Mouse (Mus musculus) left cerebral cortex, adult 11 months (tissue): ENCODE results near the gene Ntf3.
A peak's percentile ranks its signal among the peaks of the same experiment; 100 is the strongest.

Source experiments
- DNase-seq: peaks from one replicate; pipeline ENCODE4 v3.0.0; 2022; ENCODE audit warnings: low spot score

The Ntf3 gene

DNA sequence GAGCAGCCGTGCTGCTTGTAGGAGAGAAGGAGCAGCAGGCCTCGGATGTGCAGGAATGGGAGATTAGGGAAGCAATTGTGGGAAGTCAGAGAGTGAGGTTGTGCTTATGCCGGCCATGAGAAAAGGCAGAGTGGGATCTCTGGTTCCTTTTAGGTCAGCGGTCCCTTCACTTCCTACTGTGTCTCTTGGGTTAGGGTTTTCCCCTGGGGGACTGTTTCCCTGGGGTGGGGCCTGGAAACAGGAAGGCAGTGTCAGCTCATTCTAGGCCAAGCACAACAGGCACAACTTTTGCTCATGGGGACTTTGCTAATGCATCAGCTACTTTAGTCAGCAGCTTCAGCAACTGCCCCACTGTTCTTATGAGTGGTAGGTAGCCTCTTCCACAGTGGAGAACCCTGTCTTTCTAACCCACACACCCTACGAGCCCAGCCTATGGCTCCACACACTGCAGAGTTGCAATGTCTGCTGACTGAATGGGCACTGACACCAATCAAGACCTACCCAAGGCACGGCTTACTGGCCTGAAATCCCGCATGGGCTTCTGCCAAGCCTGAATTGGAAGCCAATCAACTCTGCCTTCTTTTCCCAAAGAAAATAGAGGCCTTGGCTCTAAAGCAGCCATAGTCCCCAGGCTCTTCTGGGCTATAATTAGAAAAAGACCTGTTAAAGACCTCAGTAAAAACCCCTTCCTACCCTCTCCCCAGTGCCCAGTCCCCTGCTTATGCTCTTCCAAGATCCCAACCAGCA is 60.5 kb downstream of the Ntf3 start:
- peak; percentile 3 for DNase-seq

- no peak for DNase-seq
These were observed 61.5 kb downstream of the Ntf3 start for GRCm38 (mm10) chr6:126105083-126105740.

GRCm38 (mm10) chr6:126102571-126102970 is 64.1 kb downstream of the Ntf3 start:
- no peak for DNase-seq

DNA sequence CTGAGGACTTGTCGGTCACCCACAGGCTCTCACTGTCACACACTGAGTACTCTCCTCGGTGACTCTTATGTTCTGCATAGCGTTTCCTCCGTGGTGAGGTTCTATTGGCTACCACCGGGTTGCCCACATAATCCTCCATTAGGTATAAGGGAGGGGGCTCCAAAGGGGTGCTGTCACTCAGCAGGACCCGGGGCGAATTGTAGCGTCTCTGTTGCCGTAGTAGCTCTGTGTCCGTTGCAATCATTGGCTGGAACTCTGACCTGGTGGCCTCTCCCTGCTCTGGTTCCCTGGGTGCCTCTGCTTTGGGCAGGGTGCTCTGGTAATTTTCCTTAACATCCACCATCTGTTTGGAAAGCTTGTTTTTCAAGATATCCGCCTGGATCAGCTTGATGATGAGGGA is 64.7 kb downstream of the Ntf3 start:
- DNase-seq = no peak

DNA sequence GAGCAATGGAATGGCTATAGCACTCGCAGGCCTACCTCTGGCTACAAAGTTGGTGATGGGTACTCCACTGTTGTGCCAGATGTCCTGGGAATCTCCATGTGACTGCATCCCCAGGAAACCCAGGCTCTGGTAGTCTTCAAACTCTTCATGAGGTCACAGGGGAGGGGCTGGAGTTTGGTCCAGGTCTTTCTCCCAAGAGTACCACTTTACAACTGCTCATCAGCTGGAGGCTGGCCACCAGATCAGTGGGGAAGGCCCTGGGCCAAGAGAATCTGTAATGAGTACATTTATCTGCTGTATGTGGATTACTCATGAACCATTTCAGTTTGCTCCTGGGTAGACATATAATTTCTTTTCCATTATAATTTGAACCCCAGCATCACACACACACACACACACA is 66.1 kb downstream of the Ntf3 start:
- DNase-seq = no peak

DNA sequence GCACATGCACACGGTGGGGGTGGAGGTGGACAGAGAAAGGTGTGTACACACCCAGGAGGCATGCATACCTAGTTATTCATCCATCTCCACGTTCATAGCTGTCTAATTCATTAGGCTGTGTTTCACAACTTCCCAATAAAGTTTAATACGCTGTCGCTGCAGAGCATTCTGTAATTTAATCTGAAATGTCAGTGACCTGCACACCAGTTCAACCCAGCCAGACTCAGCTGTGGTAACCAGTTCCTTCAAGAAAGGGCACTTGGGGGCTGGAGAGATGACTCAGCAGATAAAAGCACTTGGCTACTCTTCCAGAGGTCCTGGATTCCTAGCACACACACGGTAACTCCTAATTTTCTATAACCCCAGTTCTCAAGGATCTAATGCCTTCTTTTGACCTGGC is 69.2 kb downstream of the Ntf3 start:
- no peak for DNase-seq

- DNase-seq = peak; percentile 14
These were observed 70.6 kb downstream of the Ntf3 start for GRCm38 (mm10) chr6:126096085-126096484.

DNA sequence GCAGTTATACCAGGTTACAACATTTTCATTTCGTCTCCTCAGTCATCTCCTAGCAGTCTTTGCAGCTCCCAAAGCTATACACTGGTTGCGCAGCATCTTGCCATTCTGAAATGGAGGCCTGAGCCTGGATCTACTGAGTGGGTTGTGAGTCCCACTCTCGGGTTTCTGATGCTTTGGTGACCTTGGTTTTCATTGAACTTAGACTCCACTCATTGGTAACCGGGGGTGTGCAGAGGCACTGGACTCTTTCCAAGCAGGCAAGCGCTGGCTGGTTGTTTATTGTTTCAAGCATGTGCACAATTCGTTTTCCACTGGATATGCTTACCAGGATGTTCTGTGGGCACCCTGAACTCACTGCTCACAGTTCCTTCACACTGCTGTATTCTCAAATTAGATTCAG is 71.7 kb downstream of the Ntf3 start:
- no peak for DNase-seq

GRCm38 (mm10) chr6:126092026-126092425 is 74.7 kb downstream of the Ntf3 start:
- no peak for DNase-seq

DNA sequence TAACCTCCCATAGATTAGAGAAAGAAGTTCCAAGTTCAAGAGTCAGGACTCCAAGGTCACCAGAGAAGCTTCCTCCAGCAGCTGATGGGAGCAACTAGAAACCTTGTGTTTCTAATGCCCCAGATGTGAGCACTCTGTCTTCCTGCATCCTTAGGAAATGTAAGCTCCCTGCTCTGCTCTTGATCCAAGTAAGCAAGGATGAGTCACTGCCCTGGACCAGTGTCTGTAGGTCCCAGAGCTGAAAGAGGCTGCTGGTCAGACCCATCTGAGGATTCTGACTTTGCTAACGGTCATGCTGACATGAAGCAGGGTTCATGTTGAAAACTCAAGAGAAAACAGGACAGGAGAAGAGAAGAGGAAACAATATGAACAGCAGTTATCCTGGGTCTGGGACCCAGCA is 76.6 kb downstream of the Ntf3 start:
- no peak for DNase-seq

DNA sequence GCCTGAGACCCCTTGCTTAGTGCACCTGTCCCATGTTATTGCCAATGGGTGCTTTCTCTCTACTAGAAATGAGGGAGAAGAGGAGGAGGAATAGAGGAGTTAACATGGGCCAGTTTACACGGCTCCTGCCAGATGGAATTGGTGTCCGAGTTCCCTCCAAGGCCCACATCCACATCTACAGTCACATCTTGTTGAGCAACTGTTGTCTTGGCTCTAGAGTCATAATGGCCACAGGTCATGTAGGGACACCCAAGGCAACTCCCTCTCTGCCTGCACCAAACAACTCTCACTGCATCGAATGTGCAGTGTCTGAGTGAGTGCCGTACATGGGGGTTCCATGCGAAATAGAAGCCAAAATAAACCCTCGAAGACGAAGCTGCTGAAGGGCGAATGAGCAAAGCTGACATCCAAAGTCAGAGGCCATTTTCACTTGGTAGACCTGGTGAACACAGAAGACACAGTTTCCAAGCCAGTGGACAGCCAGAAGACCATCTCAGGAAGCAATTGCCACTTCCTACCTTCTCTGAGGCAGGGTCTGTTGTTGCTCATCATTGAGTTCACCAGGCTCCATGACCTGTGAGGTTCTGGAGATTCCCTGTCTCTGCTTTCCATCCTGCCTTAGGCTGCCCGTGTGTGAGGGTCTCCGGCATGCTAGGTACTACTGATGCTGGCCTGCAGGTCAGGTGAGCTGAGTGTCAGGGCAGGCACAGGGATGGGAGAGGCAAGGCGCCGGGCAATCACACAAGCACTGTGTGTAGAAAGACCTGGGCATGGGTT is 78.0 kb downstream of the Ntf3 start:
- DNase-seq = no peak

DNA sequence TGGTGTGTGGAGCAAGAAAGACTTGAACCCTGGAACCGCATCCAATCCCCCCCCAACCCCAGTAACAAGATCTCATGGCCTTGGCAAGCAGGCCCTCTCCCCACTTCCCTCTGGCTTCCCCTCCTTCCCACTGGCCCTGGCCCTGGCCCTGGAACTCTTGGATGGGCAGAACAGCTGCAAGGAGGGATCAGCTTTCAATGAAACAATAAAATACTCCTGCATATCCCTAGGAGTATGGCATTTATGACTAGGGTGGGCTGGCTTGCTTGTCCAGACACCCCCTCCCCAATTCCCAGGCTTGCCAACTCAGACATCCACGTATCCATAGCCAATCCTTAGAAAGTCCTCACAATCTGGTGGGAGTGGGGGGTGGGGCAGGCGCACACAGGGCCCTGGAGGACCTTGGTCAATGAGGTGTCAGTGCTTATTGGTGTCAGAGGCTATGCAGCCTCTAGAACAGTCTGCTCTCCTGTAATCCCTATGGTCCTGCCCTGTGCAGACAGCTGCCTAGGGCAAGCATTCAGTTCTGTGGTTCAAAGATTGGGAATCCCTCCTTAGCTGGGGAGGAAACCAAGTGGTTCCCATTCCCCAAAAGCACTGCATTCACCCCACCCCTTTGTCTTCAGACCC is 80.3 kb downstream of the Ntf3 start:
- DNase-seq = no peak

DNA sequence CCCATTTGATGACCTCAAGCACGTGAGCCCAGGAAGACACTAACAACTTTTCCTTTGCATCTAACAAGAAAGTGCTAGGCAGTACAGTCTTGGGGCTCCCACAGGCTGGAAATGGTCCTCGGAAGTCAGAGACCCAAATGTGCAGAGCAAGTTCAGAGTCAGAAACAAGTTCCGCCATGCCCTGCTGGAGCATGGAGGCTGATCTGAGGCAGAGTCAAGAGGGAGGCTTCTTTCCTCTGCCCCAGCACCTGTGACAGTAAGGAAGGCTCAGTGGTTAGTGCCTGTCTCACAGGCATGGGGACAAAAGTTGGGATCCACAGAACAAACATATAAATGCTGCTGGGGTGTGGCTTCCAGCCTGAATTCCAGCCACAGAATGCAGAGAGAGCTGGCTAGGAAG is 86.2 kb downstream of the Ntf3 start:
- DNase-seq = no peak

DNA sequence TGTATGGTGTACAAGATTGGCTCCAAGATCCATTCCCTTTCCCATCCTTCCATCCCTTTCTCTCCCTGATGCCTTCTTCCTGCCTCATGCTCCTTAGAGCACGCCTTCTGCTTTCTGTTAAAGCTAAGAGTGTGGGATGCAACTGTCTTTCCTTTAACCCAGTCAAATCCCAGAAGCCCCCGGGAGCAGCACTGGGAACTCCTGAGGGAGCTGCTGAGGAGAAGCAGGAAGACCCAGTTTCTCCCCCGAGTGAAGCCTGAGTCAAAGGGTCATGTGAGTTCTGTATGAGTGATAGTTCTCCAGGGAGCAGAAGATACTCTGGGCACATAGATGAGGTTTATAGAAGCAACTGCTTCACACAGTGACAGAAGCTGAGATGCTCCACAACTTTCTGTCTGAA is 109.0 kb downstream of the Ntf3 start:
- DNase-seq = no peak

GRCm38 (mm10) chr6:126053136-126053535 is 113.6 kb downstream of the Ntf3 start:
- DNase-seq = no peak
